Mouse (Mus musculus) stomach, embryonic 15.5 days (tissue): Measurements from ENCODE around the gene Eps8l2. TPM values are rescaled to one million over a fixed set of nuclear protein-coding genes. Genes with fewer than 3 reads are reported as not detected.

Experiments used
- ATAC-seq: fragments of 200-750 bp; cut with Nextera tagmentation; 2 replicates; pipeline ENCODE4 v1.8.0; 2017; ENCODE audit warnings: low read depth, moderate number of reproducible peaks, moderate TSS enrichment; ENCODE audit not compliant: insufficient read depth, low FRiP score
- H3K27ac ChIP-seq: fragments of 300-500 bp; sonication (generic); 2 replicates; pipeline ENCODE4 v1.5.1; 2015; ENCODE audit warnings: mild to moderate bottlenecking, inconsistent platforms
- H3K27me3 ChIP-seq: fragments of 300-500 bp; sonication (generic); replicated peaks from 2 replicates; pipeline ENCODE4 v1.6.1; 2015; ENCODE audit warnings: inconsistent platforms
- H3K36me3 ChIP-seq: fragments of 300-500 bp; sonication (generic); 2 replicates; pipeline ENCODE4 v1.6.1; 2015; ENCODE audit warnings: inconsistent platforms
- H3K4me1 ChIP-seq: fragments of 300-500 bp; sonication (generic); 2 replicates; pipeline ENCODE4 v1.6.1; 2015; ENCODE audit warnings: inconsistent platforms
- H3K4me2 ChIP-seq: fragments of 300-500 bp; sonication (generic); 2 replicates; pipeline ENCODE4 v1.6.1; 2015; ENCODE audit warnings: mild to moderate bottlenecking, inconsistent platforms
- H3K4me3 ChIP-seq: fragments of 300-500 bp; sonication (generic); replicated peaks from 2 replicates; pipeline ENCODE4 v1.5.1; 2015; ENCODE audit warnings: inconsistent platforms
- H3K9ac ChIP-seq: fragments of 300-500 bp; sonication (generic); 2 replicates; pipeline ENCODE4 v1.6.1; 2015; ENCODE audit warnings: inconsistent platforms
- H3K9me3 ChIP-seq: fragments of 300-500 bp; sonication (generic); 2 replicates; pipeline ENCODE4 v1.6.1; 2016; ENCODE audit warnings: inconsistent platforms
- WGBS: fragments of 180-500 bp; shearing (Covaris S2); methylation state at CpG from one replicate; pipeline ENCODE4 v1.1.7; 2015; 5-methylcytosine and 5-hydroxymethylcytosine counted together
- polyA plus RNA-seq: library from polyadenylated mRNA; unstranded; fragments of >200 nt; fragmentation: Nextera tagmentation; extraction: Ambion mirVana; gene quantifications from 2 replicates; pipeline ENCODE4 v1.2.1, GENCODE M21; 2015

The Eps8l2 gene
- polyA plus RNA-seq, 1 experiment from 2014 or later, result 59.6 TPM

DNA sequence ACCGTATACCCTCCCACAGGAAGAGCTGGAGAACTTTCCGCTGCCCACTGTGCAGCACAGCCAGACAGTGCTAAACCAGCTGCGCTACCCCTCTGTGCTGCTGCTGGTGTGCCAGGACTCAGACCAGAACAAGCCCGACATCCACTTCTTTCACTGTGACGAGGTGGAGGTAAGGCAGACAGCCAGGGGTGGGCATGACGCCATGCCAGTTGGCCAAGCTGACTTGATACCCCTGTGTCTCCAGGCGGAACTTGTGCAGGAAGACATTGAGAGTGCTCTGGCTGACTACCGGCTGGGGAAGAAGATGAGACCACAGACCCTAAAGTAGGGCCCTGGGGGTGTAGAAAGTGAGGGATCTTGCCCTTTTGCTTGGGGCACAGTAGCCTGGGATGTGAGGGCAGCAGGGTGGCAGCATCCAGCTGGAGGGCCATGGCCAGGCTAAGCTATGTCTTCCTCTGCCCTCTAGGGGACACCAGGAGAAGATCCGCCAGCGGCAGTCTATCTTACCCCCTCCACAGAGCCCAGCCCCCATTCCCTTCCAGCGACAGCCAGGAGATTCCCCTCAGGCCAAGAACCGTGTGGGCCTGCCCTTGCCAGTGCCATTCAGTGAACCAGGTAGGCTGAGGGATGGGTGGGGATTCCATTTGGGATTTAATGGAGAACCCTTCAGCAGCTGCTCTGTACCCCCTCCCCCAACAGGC is 17.1 kb downstream of the Eps8l2 start:
- WGBS, result 66% methylated on average over 12 of the region's 12 CpGs

DNA sequence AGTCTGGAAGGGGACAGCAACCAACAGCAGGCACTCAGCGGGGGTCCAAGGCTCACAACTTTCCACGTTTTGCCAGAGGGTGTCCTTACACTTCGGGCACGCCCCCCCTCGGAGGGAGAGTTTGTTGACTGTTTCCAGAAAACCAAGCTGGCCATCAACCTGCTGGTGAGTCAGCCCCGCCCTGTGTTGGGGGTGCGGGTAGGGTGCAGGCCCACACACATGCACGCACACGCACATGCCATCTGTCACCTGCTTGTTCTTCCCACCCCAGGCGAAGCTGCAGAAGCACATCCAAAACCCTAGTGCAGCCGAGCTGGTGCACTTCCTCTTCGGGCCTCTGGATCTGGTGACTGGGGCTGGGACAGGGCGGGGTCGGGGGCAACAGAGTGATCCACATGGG is 18.3 kb downstream of the Eps8l2 start:
- no peaks in the 10 kb centered on the region for H3K36me3 ChIP-seq
- peaks cover 7% of the 10 kb centered on the region; the same call in 1 of the 2 replicates for H3K4me1 ChIP-seq
- no peaks in the 10 kb centered on the region for H3K9me3 ChIP-seq
- H3K27ac ChIP-seq, result no peak overlapping the region
- no peak overlapping the region for H3K4me2 ChIP-seq
- ATAC-seq, result no peak
- H3K27me3 ChIP-seq, result no peaks in the 10 kb centered on the region
- 69% methylated on average over 14 of the region's 14 CpGs for WGBS
- H3K4me3 ChIP-seq, result no peak overlapping the region
- H3K9ac ChIP-seq, result no peak overlapping the region

More for the DNA sequence above, 17.1 kb downstream of the Eps8l2 start:
- no peak overlapping the region for H3K4me2 ChIP-seq
- H3K27ac ChIP-seq, result no peak overlapping the region
- H3K36me3 ChIP-seq, result no peaks in the 10 kb centered on the region
- H3K9ac ChIP-seq, result no peak overlapping the region
- no peak for ATAC-seq
- H3K27me3 ChIP-seq, result no peaks in the 10 kb centered on the region
- no peak overlapping the region for H3K4me3 ChIP-seq
- H3K9me3 ChIP-seq, result no peaks in the 10 kb centered on the region
- no peaks in the 10 kb centered on the region for H3K4me1 ChIP-seq

DNA sequence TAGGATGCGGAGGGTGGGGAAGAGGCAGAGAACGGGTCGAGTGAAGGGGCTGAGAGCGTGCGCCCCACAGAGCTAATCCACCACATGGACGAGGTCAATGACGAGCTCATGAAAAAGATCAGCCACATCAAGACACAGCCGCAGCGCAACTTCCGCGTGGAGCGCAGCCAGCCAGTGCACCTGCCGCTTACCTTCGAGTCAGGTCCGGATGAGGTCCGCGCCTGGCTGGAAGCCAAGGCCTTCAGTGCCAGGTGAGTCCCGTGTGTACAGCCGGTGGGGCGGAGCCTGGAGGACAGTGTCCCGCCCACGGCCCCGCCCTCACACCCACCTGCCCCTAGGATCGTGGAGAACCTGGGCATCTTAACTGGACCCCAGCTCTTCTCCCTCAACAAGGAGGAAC is 22.8 kb downstream of the Eps8l2 start:
- ATAC-seq, result peak; percentile 57
- H3K9me3 ChIP-seq, result no peaks in the 10 kb centered on the region
- no peak overlapping the region for H3K9ac ChIP-seq
- H3K4me3 ChIP-seq, result no peak overlapping the region
- 13% methylated on average over 24 of the region's 24 CpGs for WGBS
- H3K36me3 ChIP-seq, result no peaks in the 10 kb centered on the region
- H3K4me2 ChIP-seq, result peak overlapping the region; percentile 20
- 0 out of 2 replicates have a peak overlapping the region, but pooled peaks have one; percentile 28 for H3K27ac ChIP-seq
- no peaks in the 10 kb centered on the region for H3K27me3 ChIP-seq
- H3K4me1 ChIP-seq, result peaks cover 7% of the 10 kb centered on the region; the same call in 1 of the 2 replicates

DNA sequence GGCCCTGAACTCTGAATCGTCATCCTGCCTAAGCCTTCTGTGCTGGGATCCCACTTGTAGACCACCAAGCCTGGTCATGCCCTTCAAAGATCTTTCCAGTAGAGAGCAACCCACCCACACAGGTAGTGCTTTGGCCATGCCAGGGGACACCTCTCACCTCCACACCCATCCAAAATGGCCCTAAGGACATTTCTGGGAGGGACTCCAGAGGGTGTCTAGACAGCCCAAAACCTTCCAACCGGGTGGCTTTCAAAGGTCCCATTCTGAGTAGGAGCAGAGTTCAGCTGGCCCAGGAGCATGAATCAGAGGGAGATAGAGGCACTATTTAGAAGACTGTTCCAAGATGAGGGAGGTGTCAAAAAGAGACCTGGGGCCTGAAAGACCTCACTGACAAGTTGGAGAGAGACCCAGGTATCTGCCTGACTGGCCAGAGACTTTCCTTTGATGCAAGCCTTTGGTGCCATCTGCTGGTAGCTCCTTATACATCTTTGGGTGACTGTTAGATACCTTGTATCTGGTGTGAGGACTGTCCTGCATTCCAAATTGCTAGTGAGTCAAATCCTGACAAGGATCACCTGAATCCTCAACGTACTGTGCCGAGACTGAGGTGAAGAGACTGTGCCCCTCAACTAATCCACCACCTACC is 24.5 kb downstream of the Eps8l2 start:
- peak; percentile 36; the same call in 1 of the 2 replicates for ATAC-seq
- H3K9me3 ChIP-seq, result no peaks in the 10 kb centered on the region
- WGBS, result 55% methylated on average over 4 of the region's 4 CpGs

DNA sequence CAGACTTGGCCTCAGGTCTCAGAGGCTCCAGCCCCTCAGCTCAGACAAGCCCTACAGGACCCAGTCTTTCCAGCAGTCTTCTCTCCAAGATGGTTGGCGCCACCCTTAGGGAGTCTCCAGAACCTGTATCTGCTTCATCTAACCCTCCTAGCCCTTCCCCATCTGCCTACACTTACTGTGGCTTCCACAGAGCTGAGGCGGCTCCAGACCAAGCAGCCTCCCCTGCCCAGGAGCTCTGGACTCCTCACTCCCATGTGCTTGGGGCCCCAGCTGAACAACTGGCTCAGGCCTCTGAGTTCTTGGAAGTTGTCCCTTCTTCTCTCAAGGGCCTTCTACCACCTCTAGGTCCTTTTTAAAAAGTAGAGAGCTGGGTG is 25.1 kb downstream of the Eps8l2 start:
- ATAC-seq, result no peak
- no peaks in the 10 kb centered on the region for H3K9me3 ChIP-seq
- H3K9ac ChIP-seq, result no peak overlapping the region
- peaks cover 7% of the 10 kb centered on the region; the same call in 1 of the 2 replicates for H3K4me1 ChIP-seq
- H3K36me3 ChIP-seq, result no peaks in the 10 kb centered on the region
- WGBS, result 65% methylated on average over 2 of the region's 2 CpGs
- H3K4me2 ChIP-seq, result no peak overlapping the region
- H3K27ac ChIP-seq, result no peak overlapping the region
- no peaks in the 10 kb centered on the region for H3K27me3 ChIP-seq
- H3K4me3 ChIP-seq, result no peak overlapping the region

More for the DNA sequence above, 24.5 kb downstream of the Eps8l2 start:
- Histone ChIP-seq H3K27ac (no peak overlapping the region), H3K9ac (no peak overlapping the region), H3K4me1 (peaks cover 7% of the 10 kb centered on the region; the same call in 1 of the 2 replicates), H3K4me3 (no peak overlapping the region), H3K36me3 (no peaks in the 10 kb centered on the region), H3K4me2 (no peak overlapping the region), H3K27me3 (no peaks in the 10 kb centered on the region)

DNA sequence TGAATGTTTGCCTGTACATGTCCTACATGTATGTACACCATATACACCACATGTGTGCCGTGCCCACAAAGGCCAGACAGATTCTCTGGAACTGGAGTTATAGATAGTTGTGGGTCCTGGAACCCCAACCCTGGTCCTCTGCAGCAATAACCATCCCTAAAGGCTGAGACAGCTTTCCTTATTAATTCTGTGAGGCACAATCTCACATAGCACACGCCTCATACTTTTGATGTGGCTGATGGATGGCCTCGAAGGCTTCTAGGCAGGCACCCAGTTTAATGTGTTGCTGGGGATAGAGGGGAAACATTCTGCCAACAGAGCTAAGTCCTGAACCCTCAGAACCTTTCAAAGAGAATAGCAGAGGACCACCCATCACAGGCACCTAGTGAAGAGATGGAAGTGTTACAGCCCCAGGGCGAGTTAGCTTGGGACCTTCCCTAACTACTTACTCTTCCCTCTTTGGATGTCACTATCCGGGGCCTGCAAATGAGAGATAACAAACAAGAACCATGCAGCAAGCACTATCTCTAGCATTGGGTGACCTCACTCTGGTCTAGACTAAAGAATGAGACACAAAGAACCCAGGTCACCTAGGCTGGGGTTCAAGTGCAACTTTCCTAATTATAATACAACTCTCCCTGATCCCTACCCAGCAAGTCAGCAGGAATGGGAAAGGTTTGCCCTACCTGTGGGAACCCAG is 25.8 kb downstream of the Eps8l2 start:
- ATAC-seq, result peak; percentile 76; the same call in 1 of the 2 replicates
- H3K4me2 ChIP-seq, result no peak overlapping the region
- no peaks in the 10 kb centered on the region for H3K9me3 ChIP-seq

DNA sequence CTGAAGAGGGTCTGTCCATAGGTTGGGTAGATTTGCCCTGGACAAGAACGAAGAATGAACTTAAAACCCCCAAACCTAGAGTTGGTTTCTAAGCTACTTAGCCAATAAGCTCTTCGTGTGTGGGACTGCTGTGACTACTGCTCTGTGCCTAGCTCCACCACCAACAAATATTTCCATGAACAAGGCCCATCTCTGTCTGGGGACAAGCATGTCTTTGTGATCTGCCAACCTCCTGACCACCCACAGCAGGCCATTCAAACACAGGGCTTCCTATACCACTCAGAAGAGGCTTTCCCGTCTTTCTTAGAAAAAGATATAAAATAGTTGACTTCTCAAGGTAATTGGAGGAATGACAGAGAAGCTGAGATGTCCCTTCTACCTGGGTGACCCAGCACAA is 26.4 kb downstream of the Eps8l2 start:
- peaks cover 7% of the 10 kb centered on the region for H3K4me1 ChIP-seq
- no peaks in the 10 kb centered on the region for H3K36me3 ChIP-seq
- ATAC-seq, result no peak
- H3K27me3 ChIP-seq, result no peaks in the 10 kb centered on the region
- H3K9me3 ChIP-seq, result no peaks in the 10 kb centered on the region
- no peak overlapping the region for H3K4me3 ChIP-seq
- H3K27ac ChIP-seq, result no peak overlapping the region
- no peak overlapping the region for H3K9ac ChIP-seq
- H3K4me2 ChIP-seq, result no peak overlapping the region
- 63% methylated on average over 3 of the region's 3 CpGs for WGBS

More for the DNA sequence above, 25.8 kb downstream of the Eps8l2 start:
- Histone ChIP-seq H3K27ac (no peak overlapping the region), H3K27me3 (no peaks in the 10 kb centered on the region), H3K4me1 (peaks cover 7% of the 10 kb centered on the region; the same call in 1 of the 2 replicates), H3K4me3 (no peak overlapping the region), H3K36me3 (no peaks in the 10 kb centered on the region), H3K9ac (no peak overlapping the region)
- WGBS, result 77% methylated on average over 5 of the region's 5 CpGs

DNA sequence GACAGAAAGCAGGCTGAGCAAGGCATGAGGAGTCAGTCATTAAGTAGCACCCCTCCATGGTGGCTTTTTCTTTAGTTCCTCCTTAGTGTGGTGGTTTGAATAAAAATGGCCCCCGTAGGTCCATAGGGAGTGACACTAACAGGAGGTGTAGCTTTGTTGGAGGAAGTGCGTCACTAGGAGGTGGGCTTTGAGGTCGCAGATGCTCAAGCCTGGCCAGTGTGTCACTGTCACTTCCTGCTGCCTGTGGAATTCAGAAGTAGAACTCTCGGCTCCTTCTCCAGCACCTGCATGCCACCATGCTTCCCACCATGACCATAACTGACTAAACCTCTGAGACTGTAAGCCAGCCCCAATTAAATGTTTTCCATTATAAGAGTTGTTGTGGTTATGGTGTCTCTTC is 28.7 kb downstream of the Eps8l2 start:
- no peak overlapping the region for H3K9ac ChIP-seq
- H3K36me3 ChIP-seq, result no peaks in the 10 kb centered on the region
- no peak overlapping the region for H3K4me3 ChIP-seq
- no peak overlapping the region for H3K27ac ChIP-seq
- H3K27me3 ChIP-seq, result no peaks in the 10 kb centered on the region
- no peaks in the 10 kb centered on the region for H3K9me3 ChIP-seq
- ATAC-seq, result no peak
- H3K4me1 ChIP-seq, result no peaks in the 10 kb centered on the region; the same call in 1 of the 2 replicates
- H3K4me2 ChIP-seq, result no peak overlapping the region
- WGBS, result 85% methylated on average over 4 of the region's 4 CpGs

DNA sequence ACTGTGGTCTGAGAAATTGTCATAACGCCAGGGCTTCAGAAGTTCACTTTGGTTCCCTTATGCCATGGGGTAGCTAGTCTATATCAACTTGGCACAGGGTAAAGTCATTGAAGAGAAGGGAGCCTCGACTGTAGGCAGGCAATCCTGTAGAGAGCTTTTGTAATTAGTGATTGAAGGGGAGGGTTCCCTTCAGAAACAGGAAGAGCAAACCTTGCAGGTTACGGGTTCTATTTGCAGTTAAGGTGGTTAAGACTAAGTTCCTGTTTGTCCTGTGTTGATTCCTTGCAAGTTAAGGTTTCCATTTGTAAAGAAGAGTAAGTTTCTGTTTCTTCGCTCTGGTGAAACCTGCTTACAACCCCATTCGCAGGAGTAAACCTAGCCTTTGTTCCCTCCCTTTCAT is 31.2 kb downstream of the Eps8l2 start:
- WGBS, result 66% methylated on average over 5 of the region's 5 CpGs
- Histone ChIP-seq H3K4me1 (no peaks in the 10 kb centered on the region; the same call in 1 of the 2 replicates), H3K36me3 (no peaks in the 10 kb centered on the region), H3K4me2 (no peak overlapping the region), H3K27ac (no peak overlapping the region), H3K9ac (no peak overlapping the region), H3K4me3 (no peak overlapping the region), H3K27me3 (no peaks in the 10 kb centered on the region), H3K9me3 (no peaks in the 10 kb centered on the region)
- no peak for ATAC-seq

DNA sequence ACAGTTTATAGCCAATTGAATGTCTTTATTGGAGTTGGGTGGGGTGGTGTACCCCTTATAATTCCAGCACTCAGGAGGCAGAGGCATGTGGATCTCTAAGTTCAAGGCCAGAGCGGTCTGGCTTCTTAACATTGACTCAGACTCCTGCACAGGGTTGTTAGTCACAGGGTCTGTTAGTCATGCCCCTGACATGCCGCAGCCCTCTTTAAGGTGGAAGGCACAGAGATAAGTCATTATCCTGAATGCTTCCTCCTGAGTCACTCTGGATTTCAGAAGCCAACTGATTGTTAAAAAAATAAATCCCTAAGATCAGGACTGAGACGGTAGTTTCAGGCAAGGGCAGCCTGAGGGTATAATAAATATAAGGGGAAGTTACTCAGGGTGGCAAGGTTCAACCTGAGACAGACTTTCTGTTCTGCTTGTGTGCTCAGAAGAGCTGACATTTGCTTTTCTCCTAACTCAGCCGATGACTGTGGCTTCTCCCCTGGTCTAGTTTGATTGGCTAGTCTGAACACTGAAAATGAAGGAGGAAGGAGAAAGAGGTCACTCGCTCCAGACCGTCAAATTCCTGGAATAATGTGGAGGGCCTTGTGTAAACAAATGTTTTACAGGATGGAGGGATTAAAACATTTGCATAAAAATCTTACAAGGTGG is 33.4 kb downstream of the Eps8l2 start:
- ATAC-seq, result no peak
- Histone ChIP-seq H3K4me2 (no peak overlapping the region), H3K9me3 (no peaks in the 10 kb centered on the region)

DNA sequence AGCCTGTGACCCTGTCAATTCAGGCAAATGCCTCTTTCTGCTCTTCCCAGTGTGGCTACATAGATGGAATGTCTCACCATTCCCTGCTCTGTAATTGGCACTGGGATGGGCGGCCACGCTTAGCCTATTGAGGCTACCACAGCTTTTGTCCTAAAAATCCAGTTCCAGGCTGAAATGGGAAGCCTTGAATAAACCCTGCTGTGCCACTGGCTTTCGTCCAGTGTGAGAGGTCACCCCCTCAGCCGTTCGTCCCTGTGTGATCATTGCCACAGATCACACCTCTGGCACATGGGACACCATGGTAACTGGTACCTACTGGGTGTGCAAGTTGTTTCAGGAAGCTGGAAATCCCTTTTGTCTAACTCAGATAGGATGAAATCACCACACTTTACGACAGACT is 34.9 kb downstream of the Eps8l2 start:
- ATAC-seq, result no peak
- Histone ChIP-seq H3K4me1 (no peaks in the 10 kb centered on the region; the same call in 1 of the 2 replicates), H3K9ac (no peak overlapping the region), H3K27me3 (no peaks in the 10 kb centered on the region), H3K9me3 (no peaks in the 10 kb centered on the region), H3K36me3 (no peaks in the 10 kb centered on the region), H3K4me2 (no peak overlapping the region), H3K27ac (no peak overlapping the region), H3K4me3 (no peak overlapping the region)
- 77% methylated on average over 6 of the region's 6 CpGs for WGBS

More for the DNA sequence above, 33.4 kb downstream of the Eps8l2 start:
- no peak overlapping the region for H3K9ac ChIP-seq
- H3K4me1 ChIP-seq, result no peaks in the 10 kb centered on the region; the same call in 1 of the 2 replicates
- no peak overlapping the region for H3K27ac ChIP-seq
- no peaks in the 10 kb centered on the region for H3K27me3 ChIP-seq
- no peak overlapping the region for H3K4me3 ChIP-seq
- no peaks in the 10 kb centered on the region for H3K36me3 ChIP-seq
- 39% methylated on average over 6 of the region's 6 CpGs for WGBS
